Mouse (Mus musculus): ENCODE results near the gene Irx3. TPM values are rescaled to one million over a fixed set of nuclear protein-coding genes. Genes with fewer than 3 reads are reported as not detected.

The Irx3 gene
- total and polyA plus RNA-seq, 2 experiments from 2014 or later, result 10.6 to 27.2 TPM

GRCm38 (mm10) chr8:91755566-91755965 lies 46.3 kb downstream of the Irx3 start:
- TF ChIP-seq CTCF (IDR thresholded peaks at IDR 0.05), result no peak
- H3K9ac ChIP-seq (replicated peaks; ENCODE audit: low read length, poor library complexity, severe bottlenecking), result no peak overlapping the region
- DNase-seq (ENCODE audit: low spot score) (no peak), ATAC-seq (ENCODE audit: low FRiP score) (no peak)
- H3K27ac ChIP-seq (ENCODE audit: low read depth, low read length), result no peak overlapping the region
- 88% methylated on average over 7 of the region's 7 CpGs for WGBS
- H3K36me3 ChIP-seq (ENCODE audit: insufficient read depth, low read length), result no peaks in the 10 kb centered on the region
- H3K27me3 ChIP-seq (ENCODE audit: insufficient read depth, low read length), result no peaks in the 10 kb centered on the region
- H3K4me1 ChIP-seq (ENCODE audit: insufficient read depth, low read length), result no peaks in the 10 kb centered on the region
- no peak overlapping the region for H3K4me2 ChIP-seq (ENCODE audit: low read depth, low read length, poor library complexity, severe bottlenecking)
- H3K4me3 ChIP-seq (ENCODE audit: low read depth, low read length), result no peak overlapping the region
- H3K9me3 ChIP-seq (ENCODE audit: low read length), result no peaks in the 10 kb centered on the region

GRCm38 (mm10) chr8:91755062-91755461 lies 46.8 kb downstream of the Irx3 start:
- no peaks in the 10 kb centered on the region for H3K4me1 ChIP-seq (ENCODE audit: insufficient read depth, low read length)
- DNase-seq (ENCODE audit: low spot score), result no peak
- H3K27ac ChIP-seq (ENCODE audit: low read depth, low read length), result no peak overlapping the region
- H3K27me3 ChIP-seq (ENCODE audit: insufficient read depth, low read length), result no peaks in the 10 kb centered on the region
- H3K9ac ChIP-seq (replicated peaks; ENCODE audit: low read length, poor library complexity, severe bottlenecking), result no peak overlapping the region
- no peak for TF ChIP-seq CTCF (IDR thresholded peaks at IDR 0.05)
- ATAC-seq (ENCODE audit: low FRiP score), result no peak
- no peaks in the 10 kb centered on the region for H3K9me3 ChIP-seq (ENCODE audit: low read length)
- WGBS, result 90% methylated on average over 9 of the region's 9 CpGs
- no peak overlapping the region for H3K4me2 ChIP-seq (ENCODE audit: low read depth, low read length, poor library complexity, severe bottlenecking)
- no peaks in the 10 kb centered on the region for H3K36me3 ChIP-seq (ENCODE audit: insufficient read depth, low read length)
- no peak overlapping the region for H3K4me3 ChIP-seq (ENCODE audit: low read depth, low read length)

DNA sequence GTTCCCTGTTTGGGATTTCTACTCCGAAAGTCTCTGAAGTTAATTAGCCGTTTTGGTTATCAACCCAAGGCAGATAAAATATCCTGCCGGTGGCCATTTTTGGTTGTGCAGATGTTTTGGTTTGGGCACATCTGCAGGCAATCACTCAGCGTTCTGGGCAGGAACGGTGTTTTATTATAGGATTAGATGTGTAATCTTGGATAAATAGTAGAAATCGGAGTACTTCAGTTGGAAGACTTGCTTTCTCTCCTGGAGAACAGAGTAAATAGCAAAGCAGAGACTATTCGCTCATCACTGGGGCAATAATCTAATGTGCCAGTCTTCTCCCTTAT lies 51.1 kb downstream of the Irx3 start:
- TF ChIP-seq CTCF (IDR thresholded peaks at IDR 0.05), result no peak
- ATAC-seq (ENCODE audit: low FRiP score), result no peak
- WGBS, result 70% methylated on average over 7 of the region's 7 CpGs

GRCm38 (mm10) chr8:91750096-91750793 lies 51.6 kb downstream of the Irx3 start:
- TF ChIP-seq CTCF (IDR thresholded peaks at IDR 0.05), result no peak
- Histone ChIP-seq H3K36me3 (ENCODE audit: insufficient read depth, low read length) (no peaks in the 10 kb centered on the region), H3K9ac (replicated peaks; ENCODE audit: low read length, poor library complexity, severe bottlenecking) (no peak overlapping the region), H3K27me3 (ENCODE audit: insufficient read depth, low read length) (peaks cover 6% of the 10 kb centered on the region; the same call in 1 of the 2 replicates), H3K4me3 (ENCODE audit: low read depth, low read length) (no peak overlapping the region), H3K27ac (ENCODE audit: low read depth, low read length) (no peak overlapping the region), H3K4me2 (ENCODE audit: low read depth, low read length, poor library complexity, severe bottlenecking) (no peak overlapping the region), H3K4me1 (ENCODE audit: insufficient read depth, low read length) (no peaks in the 10 kb centered on the region), H3K9me3 (ENCODE audit: low read length) (no peaks in the 10 kb centered on the region)
- ATAC-seq (ENCODE audit: low FRiP score) (no peak), DNase-seq (ENCODE audit: low spot score) (no peak)
- WGBS, result 70% methylated on average over 15 of the region's 15 CpGs

More for the DNA sequence above, 51.1 kb downstream of the Irx3 start:
- no peaks in the 10 kb centered on the region for H3K9me3 ChIP-seq (ENCODE audit: low read length)
- DNase-seq (ENCODE audit: low spot score), result no peak
- no peak overlapping the region for H3K4me3 ChIP-seq (ENCODE audit: low read depth, low read length)
- H3K9ac ChIP-seq (replicated peaks; ENCODE audit: low read length, poor library complexity, severe bottlenecking), result no peak overlapping the region
- peaks cover 6% of the 10 kb centered on the region; the same call in 1 of the 2 replicates for H3K27me3 ChIP-seq (ENCODE audit: insufficient read depth, low read length)
- no peak overlapping the region for H3K27ac ChIP-seq (ENCODE audit: low read depth, low read length)
- no peak overlapping the region for H3K4me2 ChIP-seq (ENCODE audit: low read depth, low read length, poor library complexity, severe bottlenecking)
- H3K36me3 ChIP-seq (ENCODE audit: insufficient read depth, low read length), result no peaks in the 10 kb centered on the region
- no peaks in the 10 kb centered on the region for H3K4me1 ChIP-seq (ENCODE audit: insufficient read depth, low read length)

DNA sequence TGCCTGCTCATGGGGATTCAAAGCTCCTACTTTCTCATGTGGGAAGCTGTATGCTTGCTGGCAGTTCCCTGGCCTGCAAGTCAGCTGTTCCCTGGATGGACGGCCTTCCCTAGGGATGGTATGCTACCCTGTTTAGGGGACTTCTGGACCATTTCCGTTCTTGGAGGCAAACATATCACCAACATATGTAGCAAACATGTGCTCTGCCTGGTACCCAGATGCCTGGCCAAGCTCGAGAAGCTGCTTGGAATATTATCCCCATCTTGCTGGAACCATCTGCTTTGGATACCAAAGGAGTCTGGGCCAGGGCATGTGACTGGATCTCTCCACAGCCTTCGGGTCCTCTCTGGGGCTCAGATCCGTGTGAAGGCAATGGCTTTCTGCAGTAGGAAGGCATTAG lies 52.5 kb downstream of the Irx3 start:
- Histone ChIP-seq H3K4me2 (ENCODE audit: low read depth, low read length, poor library complexity, severe bottlenecking) (no peak overlapping the region), H3K4me3 (ENCODE audit: low read depth, low read length) (no peak overlapping the region), H3K27me3 (ENCODE audit: insufficient read depth, low read length) (peaks cover 6% of the 10 kb centered on the region; the same call in 1 of the 2 replicates), H3K27ac (ENCODE audit: low read depth, low read length) (no peak overlapping the region), H3K9me3 (ENCODE audit: low read length) (no peaks in the 10 kb centered on the region), H3K36me3 (ENCODE audit: insufficient read depth, low read length) (no peaks in the 10 kb centered on the region), H3K4me1 (ENCODE audit: insufficient read depth, low read length) (no peaks in the 10 kb centered on the region), H3K9ac (replicated peaks; ENCODE audit: low read length, poor library complexity, severe bottlenecking) (no peak overlapping the region)
- no peak for DNase-seq (ENCODE audit: low spot score)
- ATAC-seq (ENCODE audit: low FRiP score), result no peak
- TF ChIP-seq CTCF (IDR thresholded peaks at IDR 0.05), result no peak
- 83% methylated on average over 5 of the region's 5 CpGs for WGBS
